Mouse (Mus musculus) frontal cortex, postnatal 36 days (tissue): ENCODE measurements around the gene Tanc1.

Source experiments
- DNase-seq, 2 experiments: peaks; one replicate each; pipeline ENCODE4 v3.0.0; 2022; ENCODE audit warnings: low spot score in 2 of 2

Gene Tanc1

DNA sequence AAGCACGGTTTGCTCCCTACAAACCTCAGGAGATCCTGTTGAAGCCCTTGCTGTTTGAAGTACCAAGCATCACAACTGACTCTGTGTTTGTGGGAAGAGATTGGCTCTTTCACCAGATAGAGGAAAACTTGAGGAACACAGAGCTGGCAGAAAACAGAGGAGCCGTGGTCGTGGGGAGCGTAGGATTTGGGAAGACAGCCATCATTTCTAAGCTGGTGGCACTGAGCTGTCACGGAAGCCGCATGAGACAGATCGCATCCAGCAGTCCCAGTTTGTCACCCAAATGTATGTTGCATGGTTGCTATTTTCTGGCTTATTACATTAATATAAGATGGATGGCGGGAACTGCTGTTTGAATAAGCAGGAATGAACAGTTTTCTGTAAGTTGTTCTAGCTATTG, 179.8 kb downstream of the Tanc1 start:
- peak; percentile 5 to 11 for DNase-seq

DNA sequence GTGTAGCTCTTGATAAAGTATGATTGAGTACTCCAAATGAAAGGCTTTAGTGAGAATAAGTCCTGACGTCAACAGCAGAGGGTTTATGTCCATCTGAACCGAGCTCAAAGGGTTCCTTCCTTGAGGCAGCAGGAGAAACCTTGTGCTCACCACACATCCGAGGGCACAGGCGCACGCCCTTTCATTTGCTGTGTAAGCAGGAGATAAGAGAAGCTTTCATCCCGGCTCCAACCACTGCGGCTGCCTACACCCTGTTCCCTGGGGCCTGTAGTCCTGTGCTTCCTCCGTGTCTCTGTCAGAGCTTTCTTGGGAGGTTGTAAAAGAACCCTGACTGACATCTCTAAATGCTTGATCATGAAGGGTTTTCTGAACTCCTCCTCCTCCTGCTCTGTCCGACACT, 181.5 kb downstream of the Tanc1 start:
- DNase-seq: no peak

DNA sequence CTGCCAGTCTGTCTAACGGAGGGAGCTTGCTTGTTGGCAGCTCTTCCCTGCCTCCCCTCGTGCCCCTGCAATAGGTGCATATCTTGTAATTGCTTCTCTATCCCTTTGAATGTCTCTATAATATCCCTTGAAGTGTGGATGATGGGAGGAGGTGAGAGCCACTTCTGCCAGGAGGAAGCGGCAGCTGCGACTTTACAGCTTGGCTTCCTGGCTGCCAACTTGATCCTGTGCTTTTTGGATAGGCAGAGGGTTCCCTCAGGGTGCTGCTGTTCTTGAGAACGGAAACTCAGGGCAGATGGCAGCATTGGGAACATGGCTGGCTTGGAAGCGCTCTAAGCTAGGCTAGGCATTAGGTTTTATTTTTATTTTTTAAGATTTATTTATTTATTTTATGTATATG, 183.0 kb downstream of the Tanc1 start:
- DNase-seq: peak; percentile 30 to 45

DNA sequence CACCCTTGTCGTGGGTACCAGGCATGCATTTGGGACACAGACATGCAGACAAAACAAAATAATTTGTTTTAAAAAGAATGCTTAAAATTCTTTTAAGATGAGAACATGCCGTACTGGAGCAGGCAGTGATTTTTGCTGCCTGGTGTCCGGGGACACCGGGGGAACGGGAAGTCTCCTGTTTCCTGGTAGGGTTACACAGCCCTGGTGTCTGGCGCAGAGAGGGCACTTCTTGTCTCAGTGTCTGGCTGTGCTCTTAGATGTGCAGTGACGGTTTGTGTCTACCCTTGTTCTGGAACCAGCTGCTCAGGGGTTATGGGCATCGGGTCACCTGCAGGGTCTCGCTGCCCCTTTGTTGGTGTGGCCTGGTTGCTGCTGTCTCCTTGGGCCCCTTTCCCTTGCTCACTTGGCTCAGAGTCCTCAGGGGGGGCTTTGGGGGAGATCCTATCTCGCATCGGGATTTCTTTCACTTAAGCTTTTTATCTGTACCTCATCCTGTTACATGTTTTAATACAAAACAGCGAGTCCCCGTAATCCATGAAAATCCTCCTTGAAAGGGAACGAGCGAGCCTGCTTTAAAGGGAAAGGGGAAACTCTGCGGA, 187.2 kb downstream of the Tanc1 start:
- no peak for DNase-seq

DNA sequence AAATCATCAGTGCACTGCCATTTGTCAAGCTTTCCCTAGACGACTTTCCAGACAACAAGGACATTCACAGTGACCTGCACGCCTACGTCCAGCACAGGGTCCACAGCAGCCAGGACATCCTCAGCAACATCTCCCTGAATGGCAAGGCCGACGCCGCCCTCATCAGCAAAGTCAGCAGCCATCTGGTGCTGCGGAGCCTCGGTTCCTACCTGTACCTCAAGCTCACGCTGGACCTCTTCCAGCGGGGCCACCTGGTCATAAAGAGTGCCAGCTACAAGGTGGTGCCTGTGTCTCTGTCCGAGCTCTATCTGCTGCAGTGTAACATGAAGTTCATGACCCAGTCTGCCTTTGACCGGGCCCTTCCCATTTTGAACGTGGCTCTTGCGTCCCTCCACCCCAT, 187.7 kb downstream of the Tanc1 start:
- no peak for DNase-seq

DNA sequence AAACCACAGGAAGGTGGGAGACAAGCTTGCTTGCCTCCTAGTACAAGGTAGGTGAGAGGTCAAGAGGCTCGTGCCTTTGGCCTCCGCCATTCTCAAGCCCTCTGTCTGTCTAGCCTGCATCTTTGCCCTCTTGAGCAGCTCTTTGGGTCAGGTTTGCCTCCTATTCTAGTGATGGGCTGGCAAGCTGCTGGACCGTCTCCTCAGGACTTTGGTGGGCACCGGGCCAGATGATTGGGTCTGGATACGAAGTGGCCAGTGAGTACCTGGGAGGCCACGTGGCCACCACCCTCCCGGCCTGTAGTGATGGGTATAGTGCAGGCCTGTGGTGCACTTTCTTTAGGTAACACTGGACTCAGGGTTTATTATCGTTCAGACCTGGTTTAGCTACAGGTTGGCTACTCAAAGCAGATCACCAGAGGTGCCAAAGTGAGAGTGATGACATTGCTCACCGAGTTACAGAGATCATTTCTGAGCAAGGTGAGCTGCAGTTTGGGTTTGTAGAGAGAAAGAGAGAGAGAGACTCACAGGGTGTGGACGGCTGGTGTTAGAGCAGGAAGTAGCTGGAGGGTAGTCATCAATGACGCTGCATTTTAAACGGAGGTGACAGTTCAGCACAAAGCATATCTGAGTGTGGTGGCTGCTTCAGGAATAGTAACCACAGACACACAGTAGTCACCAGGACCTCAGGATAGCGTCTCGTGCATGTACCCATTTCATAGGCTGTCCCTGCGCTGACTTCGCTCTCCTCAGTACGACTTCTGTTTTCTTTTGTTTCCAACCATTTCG, 188.8 kb downstream of the Tanc1 start:
- DNase-seq: no peak

DNA sequence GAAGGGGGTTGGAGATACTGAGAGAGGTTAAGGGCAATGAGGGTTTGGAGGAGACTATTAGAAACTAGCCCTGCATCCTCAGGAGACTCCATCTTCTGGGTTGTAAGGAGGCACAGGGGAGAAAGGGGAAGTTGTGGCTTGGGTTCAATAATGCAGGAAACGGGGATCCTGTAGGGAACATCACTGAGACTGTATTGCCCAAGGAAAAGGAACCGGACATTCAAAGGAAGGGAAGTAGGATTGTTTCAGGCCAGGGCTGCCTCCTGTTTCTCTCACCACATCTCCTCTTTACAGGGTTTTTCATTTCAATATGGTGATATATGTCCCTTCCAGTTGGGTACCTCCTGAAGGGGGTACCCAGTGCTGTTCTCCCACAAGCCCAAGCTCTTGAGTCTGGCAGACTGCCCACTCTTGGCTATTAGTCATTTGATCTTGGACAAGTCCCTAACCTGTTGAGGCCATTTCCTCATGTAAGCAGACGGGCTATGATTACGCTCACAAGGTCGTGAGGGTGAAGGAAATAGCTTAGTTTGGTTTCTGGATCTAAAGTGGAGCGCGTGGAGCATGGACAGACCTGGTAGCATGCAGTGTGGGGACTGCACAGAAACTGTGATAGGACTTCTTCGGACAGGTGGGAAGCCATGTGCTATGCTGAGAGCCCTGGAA, 191.0 kb downstream of the Tanc1 start:
- no peak for DNase-seq

DNA sequence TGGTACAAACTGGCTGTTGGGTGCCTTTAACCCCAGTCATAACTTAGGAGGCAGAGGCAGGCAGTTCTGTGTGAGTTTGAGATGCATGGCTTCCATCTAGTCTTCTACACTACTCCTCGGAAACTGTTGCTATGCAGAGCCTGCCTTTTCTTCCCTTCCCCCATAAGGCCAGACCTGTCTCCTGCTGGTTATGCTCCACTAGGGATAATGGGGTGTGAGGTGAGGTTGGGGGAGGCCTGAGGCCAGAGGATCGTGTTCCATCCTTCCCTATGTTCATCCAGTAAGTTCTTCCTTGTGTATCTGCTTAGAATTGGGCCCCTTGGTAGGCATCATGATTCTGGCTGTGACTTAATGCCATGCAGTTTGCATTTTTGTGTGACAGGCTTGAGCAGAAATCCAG, 193.8 kb downstream of the Tanc1 start:
- no peak for DNase-seq

DNA sequence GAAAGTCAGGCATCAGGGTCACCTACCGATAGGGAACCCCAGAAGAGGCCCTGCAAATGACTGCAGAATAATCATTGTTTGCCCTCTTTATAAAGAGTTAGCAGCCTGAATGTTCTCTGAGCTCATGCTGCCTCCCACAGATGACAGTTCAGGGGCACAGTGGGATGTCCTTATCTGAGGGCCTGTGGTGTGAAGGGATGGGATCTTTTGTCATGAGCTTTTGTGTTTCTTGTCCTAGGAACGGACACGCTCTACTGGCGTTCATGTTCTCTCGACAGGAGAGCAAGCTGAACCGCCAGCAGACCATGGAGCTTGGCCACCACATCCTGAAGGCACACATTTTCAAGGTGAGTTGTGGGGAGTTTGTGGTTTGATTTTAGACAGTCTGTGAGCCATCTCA, 194.2 kb downstream of the Tanc1 start:
- no peak for DNase-seq

DNA sequence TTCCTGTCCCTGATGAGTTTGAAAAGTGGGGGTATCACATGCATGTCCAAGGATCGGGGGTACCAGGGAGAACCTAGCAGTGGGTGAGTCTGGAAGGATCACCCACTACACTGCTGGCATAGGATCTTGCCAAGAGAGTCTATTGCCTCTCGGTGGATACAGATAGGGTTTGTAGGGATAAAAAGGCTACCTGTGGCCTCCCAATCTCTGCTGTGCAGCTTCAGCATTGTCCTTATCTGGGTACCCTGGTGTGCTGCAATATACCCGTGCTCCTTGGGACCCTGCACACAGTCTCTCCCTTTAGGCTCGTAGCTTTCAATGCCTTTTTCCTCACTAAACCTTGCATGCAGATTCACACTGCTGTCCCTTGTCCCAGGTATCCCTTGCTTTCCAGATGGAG, 196.8 kb downstream of the Tanc1 start:
- DNase-seq: no peak

DNA sequence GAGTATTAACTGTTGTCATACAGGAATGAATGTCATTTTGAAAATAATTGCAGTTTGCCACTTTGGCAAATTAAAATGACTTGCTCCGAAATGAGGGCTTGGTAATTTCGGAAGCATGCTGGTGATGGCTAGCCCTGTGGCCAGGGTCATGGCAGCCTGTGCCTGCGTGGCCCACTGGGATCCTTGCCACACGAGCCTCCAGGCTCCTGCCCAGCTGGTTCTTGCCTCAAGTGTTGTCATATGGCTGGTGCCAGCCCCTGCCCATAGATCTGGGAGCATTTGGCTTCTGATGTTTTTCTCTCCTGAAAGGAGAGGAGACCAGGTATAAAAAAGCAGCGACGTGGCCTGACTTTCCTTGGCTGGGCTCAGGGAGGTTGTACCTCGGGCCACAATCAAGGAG, 198.2 kb downstream of the Tanc1 start:
- DNase-seq: no peak

DNA sequence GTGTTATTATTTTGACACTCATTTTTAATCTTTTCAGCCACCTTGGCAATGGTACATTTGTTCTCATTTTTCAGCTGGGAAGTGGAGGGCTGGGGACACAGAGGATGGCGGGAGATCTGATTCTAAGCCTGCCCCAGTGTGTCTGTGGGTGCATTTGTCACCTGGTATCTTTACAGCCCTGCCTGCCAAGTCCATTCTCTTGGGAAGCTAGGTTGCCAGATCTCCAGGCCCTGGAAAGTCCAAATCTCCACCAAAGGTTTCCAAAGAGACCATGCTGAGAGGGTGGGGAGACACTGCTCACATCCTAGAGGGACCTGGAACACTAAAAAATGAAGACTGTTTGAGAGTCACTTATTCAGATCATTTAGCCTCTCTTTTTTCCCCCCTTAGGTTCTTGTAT, 199.4 kb downstream of the Tanc1 start:
- no peak for DNase-seq

DNA sequence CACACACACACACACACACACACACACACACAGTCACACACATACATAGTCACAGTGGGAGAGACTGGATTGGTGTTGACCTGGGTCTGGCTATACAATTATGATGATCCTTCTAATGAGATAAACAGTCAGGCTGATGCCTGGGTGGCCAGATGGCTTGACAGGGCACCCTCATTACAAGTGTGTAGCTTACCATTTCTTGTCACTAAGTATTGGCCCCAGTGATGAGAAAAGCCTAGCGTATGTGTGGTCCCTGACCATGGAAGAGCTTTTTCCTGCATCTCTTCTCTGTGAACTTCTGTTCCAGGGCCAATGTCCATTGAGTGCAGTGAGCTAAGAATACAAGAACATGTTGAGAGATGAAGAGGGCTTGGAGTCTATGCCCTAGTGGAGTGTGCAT, 200.8 kb downstream of the Tanc1 start:
- no peak for DNase-seq

DNA sequence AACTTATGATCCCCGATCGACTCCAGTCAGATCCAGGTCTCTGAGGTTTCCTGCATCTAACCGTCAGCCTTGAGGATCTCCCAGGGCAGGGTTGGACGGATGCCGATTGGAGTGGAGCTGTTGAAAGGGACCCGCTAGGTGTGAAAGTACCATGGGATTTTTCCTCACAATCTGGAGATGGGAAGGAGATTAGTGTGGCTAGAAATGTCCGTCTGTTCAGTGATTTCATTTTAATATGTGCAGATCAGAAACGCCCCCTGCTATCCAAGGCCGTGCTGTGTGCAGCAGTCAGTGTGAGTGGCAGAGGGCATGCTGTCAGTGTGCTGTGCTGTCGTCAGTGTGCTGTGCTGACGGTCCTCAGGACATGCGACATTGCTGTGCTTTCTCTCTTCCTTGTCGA, 201.6 kb downstream of the Tanc1 start:
- no peak for DNase-seq

DNA sequence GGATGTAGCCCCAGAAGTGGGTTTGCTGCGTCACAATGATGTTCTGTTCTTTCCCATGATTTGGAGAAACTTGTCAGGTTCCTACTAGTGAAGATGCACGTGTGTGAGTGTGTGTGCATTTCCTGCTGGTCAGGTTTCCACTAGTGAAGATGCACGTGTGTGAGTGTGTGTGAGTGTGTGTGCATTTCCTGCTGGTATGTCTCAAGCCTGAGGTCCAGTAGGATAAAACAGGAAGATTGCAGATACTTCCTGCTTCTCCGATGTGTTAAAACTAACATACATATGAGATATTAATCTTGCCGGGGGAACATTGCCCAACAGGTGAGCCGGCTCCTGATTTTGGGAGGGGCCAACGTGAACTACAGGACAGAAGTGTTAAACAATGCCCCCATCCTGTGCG, 203.2 kb downstream of the Tanc1 start:
- no peak for DNase-seq

DNA sequence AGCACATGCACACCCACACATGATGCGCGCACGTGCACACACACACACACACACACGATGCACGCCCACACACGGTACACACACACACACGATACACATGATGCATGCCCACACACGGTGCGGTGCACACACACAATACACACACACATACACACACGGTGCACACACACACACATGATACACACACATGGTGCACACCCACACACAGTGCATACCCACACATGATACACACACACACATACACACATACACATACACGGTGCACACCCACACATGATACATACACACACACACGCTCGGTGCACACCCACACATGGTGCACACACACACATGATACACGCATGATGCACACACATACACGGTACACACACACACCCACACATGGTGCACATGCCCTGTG, 206.8 kb downstream of the Tanc1 start:
- no peak for DNase-seq

DNA sequence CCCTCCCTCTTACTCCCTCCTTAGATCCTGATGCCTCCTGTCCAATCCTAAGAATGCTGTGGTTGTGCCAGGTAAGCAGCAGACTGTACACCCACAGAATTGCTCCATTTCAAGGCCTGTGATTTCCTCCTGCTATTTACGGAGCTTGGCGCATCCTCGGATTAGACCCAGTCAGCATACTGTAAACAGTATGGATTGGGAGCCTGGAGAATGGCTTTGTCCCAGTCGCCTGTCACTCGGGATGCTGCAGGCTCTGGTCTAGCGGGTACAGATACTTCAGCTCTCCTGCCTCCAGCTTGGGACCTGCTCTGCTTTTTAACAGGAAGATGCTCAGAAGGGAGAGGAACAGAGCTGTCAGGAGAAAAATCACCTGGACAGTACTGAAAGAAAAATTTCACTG, 207.6 kb downstream of the Tanc1 start:
- DNase-seq: no peak

DNA sequence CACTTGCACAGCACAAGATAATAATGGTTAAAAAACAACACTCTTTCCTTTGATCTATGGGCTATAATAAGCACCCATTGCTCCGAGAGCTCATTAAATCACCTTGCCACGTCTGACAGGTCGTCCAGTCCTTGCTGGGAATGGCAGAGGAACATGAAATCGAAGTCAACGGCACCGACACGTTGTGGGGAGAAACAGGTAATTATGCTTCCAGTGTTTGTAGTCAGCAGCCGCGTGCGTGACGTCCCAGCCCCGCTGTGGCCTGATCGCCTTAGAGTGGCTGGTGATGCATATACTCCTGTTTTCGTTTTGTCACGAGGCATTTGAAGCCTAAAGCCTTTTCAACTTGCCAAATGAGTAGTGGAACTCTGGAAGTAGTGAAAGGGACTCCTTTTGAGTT, 208.2 kb downstream of the Tanc1 start:
- no peak for DNase-seq

DNA sequence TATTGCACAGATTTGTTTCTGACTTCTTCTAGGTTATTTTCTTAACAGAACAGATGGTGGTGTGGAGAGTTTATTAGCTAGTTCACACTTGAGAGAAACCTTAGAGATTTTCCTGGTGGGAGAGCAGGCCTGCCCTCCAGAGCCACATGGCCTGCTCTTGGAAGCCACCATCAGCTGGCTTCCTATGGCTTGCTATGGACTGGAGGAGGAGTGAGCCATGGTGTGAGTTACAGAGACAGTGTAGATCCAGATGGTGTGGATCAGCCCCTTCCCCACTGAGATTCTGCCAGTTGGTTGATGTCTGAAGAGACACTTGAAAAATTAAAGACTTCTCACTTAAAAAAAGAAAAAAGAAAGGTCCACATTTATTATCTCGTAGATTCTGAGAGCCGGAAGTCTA, 209.2 kb downstream of the Tanc1 start:
- no peak for DNase-seq

DNA sequence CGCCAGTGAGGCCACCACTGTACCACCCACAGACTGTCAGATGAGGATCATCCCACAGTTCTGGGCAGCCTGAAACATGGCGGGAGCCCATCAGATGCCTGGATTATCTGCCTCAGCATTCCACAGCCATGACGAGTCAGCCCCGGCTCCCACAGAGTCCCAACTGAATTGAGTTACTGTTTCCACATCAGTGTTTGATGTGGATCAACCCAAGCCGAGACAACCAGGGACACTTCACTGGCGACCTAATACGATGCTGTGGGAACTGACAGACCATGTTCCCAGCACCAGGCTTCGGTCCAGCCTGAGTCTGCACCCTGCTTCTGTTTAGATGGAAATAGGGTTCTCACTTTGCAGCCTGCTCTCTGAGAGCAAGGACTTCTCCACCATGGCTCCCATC, 212.4 kb downstream of the Tanc1 start:
- peak in 1 of 2 experiments; percentile 7 for DNase-seq

DNA sequence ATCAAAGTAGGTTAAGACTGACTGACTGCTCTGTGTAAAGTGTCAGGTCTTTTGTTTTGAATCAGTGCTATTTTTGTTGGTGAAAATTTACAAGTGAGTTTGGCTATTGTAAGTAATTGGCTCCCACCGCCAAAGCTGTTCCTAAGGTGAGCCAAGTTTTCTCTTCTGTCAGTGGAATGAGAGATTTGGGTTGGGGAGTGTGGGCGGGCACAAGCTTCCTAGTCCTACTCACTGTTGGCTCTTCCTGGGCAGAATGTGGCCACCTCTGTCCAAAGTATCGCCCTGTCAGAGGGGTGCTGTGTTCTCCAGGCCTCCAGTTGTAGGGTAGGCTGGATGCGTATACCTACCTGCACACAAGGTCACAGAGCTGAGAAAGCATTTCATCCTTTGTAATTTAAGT, 213.5 kb downstream of the Tanc1 start:
- DNase-seq: no peak

DNA sequence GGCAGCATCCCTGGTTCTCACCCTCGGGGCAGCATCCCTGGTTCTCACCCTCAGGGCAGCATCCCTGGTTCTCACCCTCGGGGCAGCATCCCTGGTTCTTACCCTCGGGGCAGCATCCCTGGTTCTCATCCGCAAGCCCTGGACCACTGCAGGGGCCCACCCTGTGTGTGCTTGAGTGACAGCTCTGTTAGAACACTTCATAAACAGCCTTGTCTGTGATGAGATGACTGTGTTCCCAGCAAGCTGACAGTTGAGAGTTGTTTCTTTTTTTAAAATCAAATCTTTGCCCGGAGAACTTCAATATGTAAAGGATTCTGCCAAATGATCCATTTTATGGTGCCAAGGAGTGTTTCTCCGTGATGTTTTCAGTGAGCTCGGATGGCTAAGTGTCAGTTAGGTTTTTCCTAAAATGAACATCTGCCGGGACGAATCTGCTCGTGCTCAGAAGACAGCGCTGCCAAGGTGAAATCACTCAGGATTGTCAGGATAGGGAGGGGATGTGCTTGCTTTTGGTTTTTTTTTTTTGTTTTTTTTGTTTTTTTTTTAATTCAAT, 216.3 kb downstream of the Tanc1 start:
- peak in 1 of 2 experiments; percentile 21 for DNase-seq
